Mouse (Mus musculus) testis, adult 2 months (tissue): ENCODE data around the gene Dctn1.

Experiments used
- CTCF ChIP-seq: fragments of 200-500 bp; IDR thresholded peaks from 2 replicates; pipeline ENCODE4 v1.5.1; 2012; ENCODE audit warnings: low read depth, mild to moderate bottlenecking, inconsistent platforms, low read length, moderate library complexity; ENCODE audit not compliant: control insufficient read depth, insufficient read depth, insufficient replicate concordance
- POLR2A ChIP-seq: fragments of 200-500 bp; IDR thresholded peaks from 2 replicates; pipeline ENCODE4 v1.6.1; 2012; ENCODE audit warnings: low read depth, mild to moderate bottlenecking, inconsistent platforms, low read length, moderate library complexity; ENCODE audit not compliant: control insufficient read depth

- TF ChIP-seq POLR2A (no peak), CTCF (no peak)
Measured at GRCm38 (mm10) chr6:83138056-83138455, 27.7 kb upstream of the Dctn1 start.
